Mouse (Mus musculus): Measurements from ENCODE around the gene Eif2ak4.

DNA sequence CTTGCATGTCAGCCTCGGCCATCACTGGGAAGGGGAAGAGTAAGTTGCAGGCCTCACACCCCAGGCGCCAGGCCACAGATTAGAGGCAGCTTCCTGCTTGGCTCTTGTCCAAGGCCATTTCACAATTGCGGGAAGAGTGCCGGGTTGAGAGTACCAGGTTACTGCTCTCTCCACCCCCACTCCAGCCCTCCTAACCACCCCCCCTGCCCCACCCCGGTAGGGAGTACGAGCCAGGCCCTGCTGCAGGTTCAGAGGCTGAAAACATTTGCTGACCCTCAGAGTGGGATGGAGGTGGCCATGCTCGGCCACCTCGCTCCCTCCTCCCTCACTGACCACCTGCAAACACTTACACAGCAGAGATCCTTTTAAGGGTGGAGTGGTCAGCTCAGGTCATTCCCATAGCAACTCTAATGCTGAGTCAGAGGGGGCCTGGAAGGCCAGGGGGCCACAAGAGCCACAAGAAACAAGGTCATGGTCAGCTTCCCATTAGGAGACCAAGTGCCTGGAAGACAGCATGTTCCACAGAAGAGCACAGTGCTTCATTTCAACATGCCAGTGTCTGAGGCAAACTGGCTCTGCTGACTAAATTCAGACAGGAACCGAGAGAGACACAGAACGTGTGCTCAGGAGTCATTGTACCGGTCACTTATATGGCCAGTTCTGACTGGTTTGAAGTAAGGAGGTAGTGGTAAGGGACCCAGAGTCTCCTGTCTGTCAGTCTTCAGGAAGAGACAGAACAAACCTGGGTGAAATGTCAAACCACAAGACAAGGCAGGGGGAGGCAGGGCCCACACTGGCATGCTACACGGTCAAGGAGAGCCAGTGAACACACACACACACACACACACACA is 102.0 kb downstream of the Eif2ak4 start:
- TF ChIP-seq GATA1 (IDR thresholded peaks at IDR 0.05; ENCODE audit: borderline replicate concordance, low read length) (no peak), FLI1 (IDR thresholded peaks at IDR 0.05; ENCODE audit: low read length) (no peak)
